Mouse (Mus musculus): ENCODE results near the gene Fam216a. TPM values are rescaled to one million over a fixed set of nuclear protein-coding genes. Genes with fewer than 3 reads are reported as not detected.
"Not testable (repeated sequence)": the region's sequence is repeated elsewhere in the genome, so short reads cannot be mapped to it uniquely, and the experiment has no call there.

Fam216a gene
- 21.8 and 40.7 TPM in 2 replicates for total RNA-seq (2014; rRNA removed; ENCODE audit: low replicate concordance)
- 30.5 and 31.8 TPM in 2 replicates for polyA plus RNA-seq (2015; fragmentation: Nextera tagmentation; extraction: Ambion mirVana)

- Histone ChIP-seq H3K4me2 (ENCODE audit: low read depth, low read length) (peak within 1 kb of the TSS; percentile 68), H3K4me1 (ENCODE audit: control insufficient read depth, insufficient read depth) (no peaks in the 10 kb centered on the region), H3K27me3 (ENCODE audit: control insufficient read depth, insufficient read depth, low read length) (no peaks in the 10 kb centered on the region), H3K36me3 (replicated peaks; ENCODE audit: control insufficient read depth, insufficient read depth, low read length) (peaks cover 45% of the 10 kb centered on the region), H3K4me3 (ENCODE audit: low read depth, low read length) (peak within 1 kb of the TSS; percentile 83), H3K9me3 (replicated peaks; ENCODE audit: control insufficient read depth, low read length) (no peaks in the 10 kb centered on the region), H3K9ac (replicated peaks; ENCODE audit: low read depth, low read length) (peak within 1 kb of the TSS; percentile 64), H3K27ac (ENCODE audit: low read depth) (peak within 1 kb of the TSS; percentile 91)
- DNase-seq (ENCODE audit: low spot score) (peak; percentile 96), ATAC-seq (ENCODE audit: insufficient read depth, low read depth) (peak; percentile 95)
- TF ChIP-seq CTCF (IDR thresholded peaks at IDR 0.05; ENCODE audit: low read depth) (no peak), EP300 (IDR thresholded peaks at IDR 0.05; ENCODE audit: low read depth) (0 out of 2 replicates have a peak, but pooled peaks have one; percentile 57)
- under 1% methylated on average over 52 of the region's 53 CpGs for WGBS
Observed at GRCm38 (mm10) chr5:122372192-122372769, at the start of gene Fam216a. TSS of gene Fam216a (minus strand) at chr5:122372364.

DNA sequence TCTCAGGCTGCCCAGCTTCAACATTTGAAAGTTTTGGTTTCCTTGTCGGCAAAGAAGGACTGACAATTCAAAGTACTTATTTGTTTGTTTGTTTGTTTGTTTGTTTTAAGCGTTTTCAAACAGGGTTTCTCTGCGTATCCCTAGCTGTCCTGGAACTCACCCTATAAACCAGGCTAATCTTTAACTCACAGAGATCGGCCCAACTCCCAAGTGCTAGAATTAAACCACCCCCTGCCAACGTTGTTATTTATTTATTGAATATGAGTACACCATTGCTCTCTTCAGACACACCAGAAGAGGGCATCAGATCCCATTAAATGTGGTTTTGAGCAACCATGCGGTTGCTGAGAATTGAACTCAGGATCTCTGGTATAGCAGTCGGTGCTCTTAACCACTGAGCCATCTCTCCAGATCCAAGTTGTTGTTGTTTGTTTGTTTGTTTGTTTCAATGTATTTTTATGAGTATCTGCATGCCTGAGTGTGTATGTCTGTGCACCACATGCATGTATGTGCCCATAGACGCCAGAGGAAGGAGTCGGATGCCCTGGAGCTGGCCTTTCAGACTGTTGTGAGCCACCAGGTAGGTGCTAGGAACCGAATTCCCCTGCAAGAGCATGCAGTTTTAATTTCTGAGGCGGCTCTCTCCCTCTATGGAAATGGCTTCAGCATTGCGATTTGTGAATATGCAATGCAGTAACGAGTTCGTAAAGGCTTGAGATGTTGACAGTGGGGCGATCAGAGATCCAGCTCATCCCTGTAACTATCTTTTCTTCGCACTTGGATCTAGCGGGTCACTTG, 49.3 kb upstream of the Fam216a start, which contains the start of gene Anapc7:
Gene Anapc7, plus strand, starts transcription at position 423 of the 798 bp plus-strand sequence.
- Histone ChIP-seq H3K4me2 (ENCODE audit: low read depth, low read length) (peak within 1 kb of the TSS; percentile 85), H3K9me3 (replicated peaks; ENCODE audit: control insufficient read depth, low read length) (no peaks in the 10 kb centered on the region), H3K4me3 (ENCODE audit: low read depth, low read length) (peak within 1 kb of the TSS; percentile 100), H3K27me3 (ENCODE audit: control insufficient read depth, insufficient read depth, low read length) (no peaks in the 10 kb centered on the region), H3K36me3 (replicated peaks; ENCODE audit: control insufficient read depth, insufficient read depth, low read length) (no peaks in the 10 kb centered on the region), H3K4me1 (ENCODE audit: control insufficient read depth, insufficient read depth) (peaks cover 8% of the 10 kb centered on the region), H3K27ac (ENCODE audit: low read depth) (peak within 1 kb of the TSS; percentile 86), H3K9ac (replicated peaks; ENCODE audit: low read depth, low read length) (peak within 1 kb of the TSS; percentile 99)
- peak; percentile 4 for DNase-seq (ENCODE audit: low spot score)
- WGBS, result 22% methylated on average over 17 of the region's 17 CpGs
- TF ChIP-seq CTCF (IDR thresholded peaks at IDR 0.05; ENCODE audit: low read depth) (peak; percentile 13; the same call in 1 of the 2 replicates), EP300 (IDR thresholded peaks at IDR 0.05; ENCODE audit: low read depth) (no peak)
- peak; percentile 8; the same call in 1 of the 2 replicates for ATAC-seq (ENCODE audit: insufficient read depth, low read depth)

GRCm38 (mm10) chr5:122420676-122421075, 48.5 kb upstream of the Fam216a start:
- 62% methylated on average over 4 of the region's 4 CpGs for WGBS
- H3K9ac ChIP-seq (replicated peaks; ENCODE audit: low read depth, low read length); H3K27me3 ChIP-seq (ENCODE audit: control insufficient read depth, insufficient read depth, low read length); H3K4me2 ChIP-seq (ENCODE audit: low read depth, low read length); ATAC-seq (ENCODE audit: insufficient read depth, low read depth); H3K9me3 ChIP-seq (replicated peaks; ENCODE audit: control insufficient read depth, low read length); H3K4me1 ChIP-seq (ENCODE audit: control insufficient read depth, insufficient read depth); H3K27ac ChIP-seq (ENCODE audit: low read depth); H3K4me3 ChIP-seq (ENCODE audit: low read depth, low read length); H3K36me3 ChIP-seq (replicated peaks; ENCODE audit: control insufficient read depth, insufficient read depth, low read length): not testable (repeated sequence)
- peak; percentile 2 for DNase-seq (ENCODE audit: low spot score)

DNA sequence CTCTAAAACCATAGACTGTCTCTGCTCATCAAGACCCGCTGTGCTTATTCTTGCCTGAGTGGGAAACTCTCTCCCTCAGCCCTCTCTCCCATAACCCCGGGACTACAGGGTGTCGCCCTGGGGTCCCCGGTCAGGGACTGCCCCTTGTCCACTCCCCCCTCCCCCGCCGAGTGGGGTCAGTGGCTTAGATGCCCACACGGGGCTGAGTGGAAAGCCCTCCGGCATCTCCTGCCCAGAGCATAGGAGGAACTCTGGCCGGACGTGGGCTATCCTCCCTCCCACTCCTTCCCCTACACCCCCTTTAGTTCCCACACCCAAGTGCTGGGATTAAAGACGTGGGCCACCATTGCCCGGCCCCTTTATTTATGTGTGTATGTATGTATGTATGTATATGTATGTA, 43.3 kb upstream of the Fam216a start:
- Histone ChIP-seq H3K4me1 (ENCODE audit: control insufficient read depth, insufficient read depth) (no peaks in the 10 kb centered on the region), H3K27ac (ENCODE audit: low read depth) (no peak overlapping the region), H3K27me3 (ENCODE audit: control insufficient read depth, insufficient read depth, low read length) (no peaks in the 10 kb centered on the region), H3K9me3 (replicated peaks; ENCODE audit: control insufficient read depth, low read length) (no peaks in the 10 kb centered on the region), H3K36me3 (replicated peaks; ENCODE audit: control insufficient read depth, insufficient read depth, low read length) (peaks cover under 1% of the 10 kb centered on the region; the same call in 1 of the 2 replicates), H3K4me3 (ENCODE audit: low read depth, low read length) (no peak overlapping the region), H3K4me2 (ENCODE audit: low read depth, low read length) (no peak overlapping the region), H3K9ac (replicated peaks; ENCODE audit: low read depth, low read length) (no peak overlapping the region)
- TF ChIP-seq EP300 (IDR thresholded peaks at IDR 0.05; ENCODE audit: low read depth), result no peak
- TF ChIP-seq CTCF (IDR thresholded peaks at IDR 0.05; ENCODE audit: low read depth), result no peak
- ATAC-seq (ENCODE audit: insufficient read depth, low read depth) (no peak), DNase-seq (ENCODE audit: low spot score) (no peak)
- WGBS, result 87% methylated on average over 12 of the region's 12 CpGs

- H3K9me3 ChIP-seq (replicated peaks; ENCODE audit: control insufficient read depth, low read length), result no peaks in the 10 kb centered on the region
- H3K9ac ChIP-seq (replicated peaks; ENCODE audit: low read depth, low read length), result no peak overlapping the region
- TF ChIP-seq EP300 (IDR thresholded peaks at IDR 0.05; ENCODE audit: low read depth), result no peak
- TF ChIP-seq CTCF (IDR thresholded peaks at IDR 0.05; ENCODE audit: low read depth), result no peak
- no peak overlapping the region for H3K27ac ChIP-seq (ENCODE audit: low read depth)
- H3K4me3 ChIP-seq (ENCODE audit: low read depth, low read length), result no peak overlapping the region
- H3K4me1 ChIP-seq (ENCODE audit: control insufficient read depth, insufficient read depth), result no peaks in the 10 kb centered on the region
- no peaks in the 10 kb centered on the region for H3K27me3 ChIP-seq (ENCODE audit: control insufficient read depth, insufficient read depth, low read length)
- peaks cover 4% of the 10 kb centered on the region; the same call in 1 of the 2 replicates for H3K36me3 ChIP-seq (replicated peaks; ENCODE audit: control insufficient read depth, insufficient read depth, low read length)
- 93% methylated on average over 5 of the region's 5 CpGs for WGBS
- ATAC-seq (ENCODE audit: insufficient read depth, low read depth) (no peak), DNase-seq (ENCODE audit: low spot score) (no peak)
- no peak overlapping the region for H3K4me2 ChIP-seq (ENCODE audit: low read depth, low read length)
Observed at GRCm38 (mm10) chr5:122414351-122414750, 42.2 kb upstream of the Fam216a start.
